Mouse (Mus musculus) kidney, postnatal 14 days (tissue): Measurements from ENCODE around the gene Pheta2.

ENCODE experiments used
- DNase-seq: peaks from one replicate; pipeline ENCODE4 v3.0.0; 2022; ENCODE audit warnings: mixed read lengths

Gene Pheta2

GRCm38 (mm10) chr15:82338593-82339112 lies at the start of gene Pheta2, which contains the start of the genes Naga and Smdt1:
Pheta2 (plus strand) TSS chr15:82338942.
Naga (minus strand) TSS chr15:82338925.
Smdt1 (plus strand) TSS chr15:82338959.
- DNase-seq, result peak; percentile 98

- no peak for DNase-seq
Measured at GRCm38 (mm10) chr15:82290252-82290651, 48.5 kb upstream of the Pheta2 start.

- no peak for DNase-seq
Measured at GRCm38 (mm10) chr15:82292851-82293250, 45.9 kb upstream of the Pheta2 start.

GRCm38 (mm10) chr15:82293271-82293711 lies 45.5 kb upstream of the Pheta2 start:
- peak; percentile 19 for DNase-seq

- DNase-seq, result no peak
Measured at GRCm38 (mm10) chr15:82294059-82294458, 44.7 kb upstream of the Pheta2 start.

GRCm38 (mm10) chr15:82298764-82299561 lies 39.8 kb upstream of the Pheta2 start, which contains the start of gene Wbp2nl:
Wbp2nl (plus strand) TSS chr15:82298954.
- DNase-seq, result peak; percentile 9

GRCm38 (mm10) chr15:82307107-82307506 lies 31.6 kb upstream of the Pheta2 start:
- DNase-seq, result no peak

- DNase-seq, result no peak
Measured at GRCm38 (mm10) chr15:82308416-82308815, 30.3 kb upstream of the Pheta2 start.

GRCm38 (mm10) chr15:82317839-82318238 lies 20.9 kb upstream of the Pheta2 start:
- DNase-seq, result no peak

GRCm38 (mm10) chr15:82319613-82320012 lies 19.1 kb upstream of the Pheta2 start:
- no peak for DNase-seq

GRCm38 (mm10) chr15:82322195-82322594 lies 16.5 kb upstream of the Pheta2 start:
- DNase-seq, result no peak

- no peak for DNase-seq
Measured at GRCm38 (mm10) chr15:82325382-82325781, 13.4 kb upstream of the Pheta2 start.

- no peak for DNase-seq
Measured at GRCm38 (mm10) chr15:82335194-82335593, 3.5 kb upstream of the Pheta2 start.

GRCm38 (mm10) chr15:82336629-82337028 lies 2.1 kb upstream of the Pheta2 start:
- no peak for DNase-seq

- no peak for DNase-seq
Measured at GRCm38 (mm10) chr15:82337875-82338274, 867 bp upstream of the Pheta2 start.

GRCm38 (mm10) chr15:82339150-82339549 lies 408 bp downstream of the Pheta2 start:
- DNase-seq, result no peak

GRCm38 (mm10) chr15:82339634-82340254 lies 1.0 kb downstream of the Pheta2 start:
- DNase-seq, result no peak

GRCm38 (mm10) chr15:82340414-82341035 lies 1.8 kb downstream of the Pheta2 start:
- no peak for DNase-seq

GRCm38 (mm10) chr15:82341036-82341501 lies 2.3 kb downstream of the Pheta2 start:
- peak; percentile 61 for DNase-seq

- no peak for DNase-seq
Measured at GRCm38 (mm10) chr15:82341675-82342542, 3.2 kb downstream of the Pheta2 start.

GRCm38 (mm10) chr15:82342543-82342935 lies 3.8 kb downstream of the Pheta2 start:
- DNase-seq, result no peak
